Mouse (Mus musculus): ENCODE measurements at regions not wholly inside any gene's neighbourhood (a gene's known extent, or its start where the extent isn't known, plus 50 kb on each side); places are given as distances from the start of the nearest gene placed in this dataset.

DNA sequence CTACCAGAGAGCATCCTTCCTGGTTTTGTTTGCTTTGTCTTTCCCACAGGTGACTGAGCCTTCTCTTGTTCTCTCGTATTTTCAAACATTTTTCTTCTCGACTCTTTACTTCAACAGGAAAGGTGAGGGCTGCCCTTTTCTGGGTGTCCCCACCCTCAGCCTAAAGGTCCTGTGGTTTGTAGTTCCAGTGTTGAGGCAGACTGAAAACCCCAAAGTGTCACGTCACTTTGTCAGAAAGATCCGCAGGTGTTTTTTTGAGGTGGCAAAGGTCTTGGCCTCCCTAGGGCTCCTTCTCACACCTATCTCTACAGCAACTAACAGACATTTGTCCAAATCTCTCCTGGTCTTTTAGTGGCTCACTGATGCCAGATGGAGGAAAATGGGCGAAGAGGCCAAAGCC lies 191.5 kb upstream of the 4930412O13Rik start:
- Histone ChIP-seq H3K9me3 (ENCODE audit: control insufficient read depth, insufficient read depth, low read depth, low read length) (no peaks in the 10 kb centered on the region), H3K9ac (ENCODE audit: insufficient read depth, low read depth, low read length, poor library complexity, severe bottlenecking) (no peak overlapping the region), H3K4me3 (ENCODE audit: insufficient read depth in 1 of 2, low read depth in 1 of 2, low read length in 2 of 2, poor library complexity in 1 of 2, severe bottlenecking in 1 of 2) (no peak overlapping the region), H3K4me1 (ENCODE audit: control insufficient read depth in 2 of 2, insufficient read depth in 2 of 2, low read length in 2 of 2, poor library complexity in 1 of 2) (no peaks in the 10 kb centered on the region), H3K27ac (ENCODE audit: insufficient read depth, low read depth, low read length, poor library complexity, severe bottlenecking) (no peak overlapping the region), H3K36me3 (ENCODE audit: control insufficient read depth, insufficient read depth, low read length, poor library complexity, severe bottlenecking) (no peaks in the 10 kb centered on the region)
- no peak for DNase-seq (ENCODE audit: low read depth, low spot score)
- in situ Hi-C loops (cut with MboI; ENCODE audit: low sequenced_read_pairs in 2 of 2, unreplicated experiment in 2 of 2): no loop called here
- no peak for TF ChIP-seq HCFC1 (IDR thresholded peaks at IDR 0.05; ENCODE audit: borderline replicate concordance, insufficient read depth, low read length)
- TF ChIP-seq ZNF384 (IDR thresholded peaks at IDR 0.05; ENCODE audit: low read depth, low read length): no peak
- TF ChIP-seq ZC3H11A (IDR thresholded peaks at IDR 0.05; ENCODE audit: borderline replicate concordance, low read depth, low read length): no peak
- TF ChIP-seq MAFK (IDR thresholded peaks at IDR 0.05; ENCODE audit: insufficient read depth, low read depth, low read length): no peak
- TF ChIP-seq CHD2 (IDR thresholded peaks at IDR 0.05; ENCODE audit: low read depth, low read length): no peak

DNA sequence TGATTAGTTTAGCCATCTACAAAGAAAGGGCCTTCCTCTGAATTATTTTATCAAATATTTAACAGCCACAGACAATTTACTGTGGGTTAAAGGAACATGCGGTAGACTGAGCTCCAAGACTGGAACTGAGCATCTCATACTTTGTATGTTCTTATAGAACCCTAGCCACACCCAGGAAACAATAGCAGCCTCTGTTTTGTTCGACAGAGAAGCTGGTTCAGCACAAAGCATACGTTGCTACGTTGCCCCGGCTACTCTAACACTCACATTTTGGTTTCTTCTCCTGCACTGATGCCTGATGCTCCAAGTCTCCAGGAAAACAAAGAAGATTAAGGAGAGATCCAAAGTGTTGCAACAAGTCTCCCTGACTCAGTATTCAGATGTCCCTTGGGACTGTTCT lies 189.5 kb upstream of the 4930412O13Rik start:
- no peak overlapping the region for H3K27ac ChIP-seq (ENCODE audit: insufficient read depth, low read depth, low read length, poor library complexity, severe bottlenecking)
- H3K9me3 ChIP-seq (ENCODE audit: control insufficient read depth, insufficient read depth, low read depth, low read length): no peaks in the 10 kb centered on the region
- no peaks in the 10 kb centered on the region for H3K4me1 ChIP-seq (ENCODE audit: control insufficient read depth in 2 of 2, insufficient read depth in 2 of 2, low read length in 2 of 2, poor library complexity in 1 of 2)
- TF ChIP-seq CHD2 (IDR thresholded peaks at IDR 0.05; ENCODE audit: low read depth, low read length) (no peak), ZC3H11A (IDR thresholded peaks at IDR 0.05; ENCODE audit: borderline replicate concordance, low read depth, low read length) (no peak), ZNF384 (IDR thresholded peaks at IDR 0.05; ENCODE audit: low read depth, low read length) (no peak), HCFC1 (IDR thresholded peaks at IDR 0.05; ENCODE audit: borderline replicate concordance, insufficient read depth, low read length) (no peak), MAFK (IDR thresholded peaks at IDR 0.05; ENCODE audit: insufficient read depth, low read depth, low read length) (no peak)
- in situ Hi-C loops (cut with MboI; ENCODE audit: low sequenced_read_pairs in 2 of 2, unreplicated experiment in 2 of 2): no loop called here
- H3K4me3 ChIP-seq (ENCODE audit: insufficient read depth in 1 of 2, low read depth in 1 of 2, low read length in 2 of 2, poor library complexity in 1 of 2, severe bottlenecking in 1 of 2): no peak overlapping the region
- H3K9ac ChIP-seq (ENCODE audit: insufficient read depth, low read depth, low read length, poor library complexity, severe bottlenecking): no peak overlapping the region
- no peak for DNase-seq (ENCODE audit: low read depth, low spot score)
- H3K36me3 ChIP-seq (ENCODE audit: control insufficient read depth, insufficient read depth, low read length, poor library complexity, severe bottlenecking): no peaks in the 10 kb centered on the region

DNA sequence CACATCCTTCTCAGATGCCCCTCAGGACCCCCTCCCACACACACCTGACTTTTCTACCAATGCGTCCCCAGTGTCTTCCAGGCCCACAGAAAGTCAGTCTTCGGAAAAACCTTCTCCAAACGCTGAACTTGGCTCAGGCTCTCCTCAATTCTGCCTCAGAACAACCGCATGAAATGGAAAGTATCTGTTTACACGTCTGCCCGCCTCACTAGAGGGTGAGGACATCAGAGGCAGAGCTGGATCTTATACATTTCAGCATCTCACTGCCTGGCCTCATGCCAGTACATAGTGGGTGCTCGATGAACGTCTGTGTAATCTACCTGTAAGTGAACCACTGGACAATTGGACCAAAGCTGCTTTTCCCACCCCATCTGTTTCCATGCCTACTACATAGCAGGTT lies 189.1 kb upstream of the 4930412O13Rik start:
- Histone ChIP-seq H3K9ac (ENCODE audit: insufficient read depth, low read depth, low read length, poor library complexity, severe bottlenecking) (no peak overlapping the region), H3K4me1 (ENCODE audit: control insufficient read depth in 2 of 2, insufficient read depth in 2 of 2, low read length in 2 of 2, poor library complexity in 1 of 2) (no peaks in the 10 kb centered on the region), H3K27ac (ENCODE audit: insufficient read depth, low read depth, low read length, poor library complexity, severe bottlenecking) (peak overlapping the region; percentile 4; the same call in 1 of the 2 replicates), H3K36me3 (ENCODE audit: control insufficient read depth, insufficient read depth, low read length, poor library complexity, severe bottlenecking) (no peaks in the 10 kb centered on the region), H3K9me3 (ENCODE audit: control insufficient read depth, insufficient read depth, low read depth, low read length) (no peaks in the 10 kb centered on the region), H3K4me3 (ENCODE audit: insufficient read depth in 1 of 2, low read depth in 1 of 2, low read length in 2 of 2, poor library complexity in 1 of 2, severe bottlenecking in 1 of 2) (no peak overlapping the region)
- in situ Hi-C loops (cut with MboI; ENCODE audit: low sequenced_read_pairs in 2 of 2, unreplicated experiment in 2 of 2): no loop called here
- no peak for DNase-seq (ENCODE audit: low read depth, low spot score)
- TF ChIP-seq CHD2 (IDR thresholded peaks at IDR 0.05; ENCODE audit: low read depth, low read length) (no peak), ZNF384 (IDR thresholded peaks at IDR 0.05; ENCODE audit: low read depth, low read length) (no peak), MAFK (IDR thresholded peaks at IDR 0.05; ENCODE audit: insufficient read depth, low read depth, low read length) (no peak), ZC3H11A (IDR thresholded peaks at IDR 0.05; ENCODE audit: borderline replicate concordance, low read depth, low read length) (no peak), HCFC1 (IDR thresholded peaks at IDR 0.05; ENCODE audit: borderline replicate concordance, insufficient read depth, low read length) (no peak)

DNA sequence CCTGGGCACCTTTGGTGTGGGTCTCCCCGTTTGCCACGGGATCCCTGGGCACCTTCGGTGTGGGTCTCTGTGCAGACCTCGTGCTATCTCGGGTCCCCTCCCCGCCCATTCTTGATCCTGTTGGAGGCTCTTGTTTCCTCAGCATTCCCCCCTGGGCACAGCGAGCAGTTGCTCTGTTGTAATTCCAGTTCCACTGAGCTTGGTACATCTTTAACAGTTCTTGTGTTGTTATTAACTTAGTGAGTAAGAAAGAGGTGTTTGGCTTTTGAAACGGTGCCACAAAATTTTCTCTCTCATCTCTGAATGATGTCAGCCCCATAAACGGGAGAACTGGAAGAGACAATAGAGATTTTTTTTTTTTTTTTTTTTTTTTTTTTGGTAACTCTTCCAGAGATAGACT lies 187.7 kb upstream of the 4930412O13Rik start:
- no peak overlapping the region for H3K4me3 ChIP-seq (ENCODE audit: insufficient read depth in 1 of 2, low read depth in 1 of 2, low read length in 2 of 2, poor library complexity in 1 of 2, severe bottlenecking in 1 of 2)
- TF ChIP-seq HCFC1 (IDR thresholded peaks at IDR 0.05; ENCODE audit: borderline replicate concordance, insufficient read depth, low read length) (no peak), ZC3H11A (IDR thresholded peaks at IDR 0.05; ENCODE audit: borderline replicate concordance, low read depth, low read length) (no peak), CHD2 (IDR thresholded peaks at IDR 0.05; ENCODE audit: low read depth, low read length) (no peak), ZNF384 (IDR thresholded peaks at IDR 0.05; ENCODE audit: low read depth, low read length) (no peak), MAFK (IDR thresholded peaks at IDR 0.05; ENCODE audit: insufficient read depth, low read depth, low read length) (no peak)

DNA sequence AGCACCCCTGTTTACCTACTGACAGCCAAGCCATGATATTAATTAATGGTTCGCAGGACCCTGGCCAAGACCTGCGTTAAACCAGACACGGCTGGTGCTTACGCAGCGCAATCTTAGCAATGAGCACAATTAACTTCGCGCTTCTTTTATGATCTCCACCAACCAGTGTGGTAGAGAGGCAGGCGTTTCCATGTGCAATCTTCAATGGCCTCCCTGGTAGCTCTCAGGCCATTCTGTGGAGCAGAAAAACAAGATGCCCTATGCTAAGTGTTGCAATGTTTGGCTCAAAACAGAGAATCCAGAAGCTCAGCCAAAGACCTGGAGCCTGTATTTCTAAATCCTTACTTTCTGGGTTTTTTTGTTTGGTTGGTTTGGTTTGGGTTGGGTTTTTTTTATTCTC lies 186.9 kb upstream of the 4930412O13Rik start:
- in situ Hi-C loops (cut with MboI; ENCODE audit: low sequenced_read_pairs in 2 of 2, unreplicated experiment in 2 of 2): no loop called here
- no peak for DNase-seq (ENCODE audit: low read depth, low spot score)

More for the DNA sequence above, 187.7 kb upstream of the 4930412O13Rik start:
- H3K27ac ChIP-seq (ENCODE audit: insufficient read depth, low read depth, low read length, poor library complexity, severe bottlenecking): no peak overlapping the region
- no peak for DNase-seq (ENCODE audit: low read depth, low spot score)
- H3K9me3 ChIP-seq (ENCODE audit: control insufficient read depth, insufficient read depth, low read depth, low read length): no peaks in the 10 kb centered on the region
- H3K4me1 ChIP-seq (ENCODE audit: control insufficient read depth in 2 of 2, insufficient read depth in 2 of 2, low read length in 2 of 2, poor library complexity in 1 of 2): no peaks in the 10 kb centered on the region
- no peaks in the 10 kb centered on the region for H3K36me3 ChIP-seq (ENCODE audit: control insufficient read depth, insufficient read depth, low read length, poor library complexity, severe bottlenecking)
- in situ Hi-C loops (cut with MboI; ENCODE audit: low sequenced_read_pairs in 2 of 2, unreplicated experiment in 2 of 2): no loop called here
- H3K9ac ChIP-seq (ENCODE audit: insufficient read depth, low read depth, low read length, poor library complexity, severe bottlenecking): no peak overlapping the region

More for the DNA sequence above, 186.9 kb upstream of the 4930412O13Rik start:
- Histone ChIP-seq H3K4me1 (ENCODE audit: control insufficient read depth in 2 of 2, insufficient read depth in 2 of 2, low read length in 2 of 2, poor library complexity in 1 of 2) (no peaks in the 10 kb centered on the region), H3K27ac (ENCODE audit: insufficient read depth, low read depth, low read length, poor library complexity, severe bottlenecking) (no peak overlapping the region), H3K4me3 (ENCODE audit: insufficient read depth in 1 of 2, low read depth in 1 of 2, low read length in 2 of 2, poor library complexity in 1 of 2, severe bottlenecking in 1 of 2) (no peak overlapping the region), H3K9ac (ENCODE audit: insufficient read depth, low read depth, low read length, poor library complexity, severe bottlenecking) (no peak overlapping the region), H3K36me3 (ENCODE audit: control insufficient read depth, insufficient read depth, low read length, poor library complexity, severe bottlenecking) (no peaks in the 10 kb centered on the region), H3K9me3 (ENCODE audit: control insufficient read depth, insufficient read depth, low read depth, low read length) (no peaks in the 10 kb centered on the region)
- no peak for TF ChIP-seq ZNF384 (IDR thresholded peaks at IDR 0.05; ENCODE audit: low read depth, low read length)
- TF ChIP-seq CHD2 (IDR thresholded peaks at IDR 0.05; ENCODE audit: low read depth, low read length): no peak
- no peak for TF ChIP-seq MAFK (IDR thresholded peaks at IDR 0.05; ENCODE audit: insufficient read depth, low read depth, low read length)
- TF ChIP-seq ZC3H11A (IDR thresholded peaks at IDR 0.05; ENCODE audit: borderline replicate concordance, low read depth, low read length): no peak
- TF ChIP-seq HCFC1 (IDR thresholded peaks at IDR 0.05; ENCODE audit: borderline replicate concordance, insufficient read depth, low read length): no peak
